Mouse (Mus musculus) cerebellum, adult 2 months (tissue): ENCODE measurements around the gene Car1.

Experiments used
- CTCF ChIP-seq: fragments of 200-500 bp; IDR thresholded peaks from 2 replicates; pipeline ENCODE4 v1.5.1; 2011; ENCODE audit warnings: low read depth, mild to moderate bottlenecking, control low read depth, low read length, moderate library complexity, borderline replicate concordance; ENCODE audit not compliant: insufficient read depth
- POLR2A ChIP-seq: fragments of 200-500 bp; IDR thresholded peaks from 2 replicates; pipeline ENCODE4 v1.6.1; 2011; ENCODE audit warnings: low read length, control low read depth, borderline replicate concordance; ENCODE audit not compliant: insufficient read depth

DNA sequence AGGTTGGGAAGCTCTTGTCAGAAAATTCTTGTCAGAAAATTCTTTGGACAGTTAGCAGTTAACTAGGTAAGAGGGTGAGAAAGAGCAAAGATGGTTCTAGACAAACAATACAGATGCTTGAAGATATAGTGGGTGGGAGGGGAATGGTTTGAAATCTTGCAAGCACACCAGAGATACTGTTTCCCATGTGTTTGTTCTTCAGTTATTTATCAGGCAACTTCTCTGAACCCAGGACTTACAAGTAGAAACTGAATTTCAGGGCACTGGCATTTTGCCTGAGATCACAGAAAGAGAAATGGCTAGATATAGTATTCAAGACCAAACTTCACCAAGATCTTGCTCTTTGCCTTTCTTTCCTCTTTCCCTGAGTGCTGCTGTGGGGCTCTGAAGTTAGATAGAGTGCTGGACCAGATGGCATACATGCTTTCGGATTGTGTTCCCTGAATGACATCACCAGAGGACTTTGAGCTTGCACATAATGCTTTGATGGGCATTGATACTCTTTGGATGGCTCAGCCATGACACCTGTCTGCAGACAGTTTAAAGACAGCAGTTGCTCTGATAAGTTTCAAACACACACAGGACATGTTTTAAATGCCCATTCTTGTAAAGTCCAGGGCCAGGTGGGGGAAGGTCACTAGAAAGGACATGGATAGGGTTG, 11.8 kb upstream of the Car1 start:
- TF ChIP-seq CTCF = no peak
- TF ChIP-seq POLR2A = no peak
